Mouse (Mus musculus) hindbrain, embryonic 10.5 days (tissue): ENCODE measurements at regions not wholly inside any gene's neighbourhood (a gene's known extent, or its start where the extent isn't known, plus 50 kb on each side); places are given as distances from the start of the nearest gene placed in this dataset.

Source experiments
- DNase-seq: peaks from one replicate; pipeline ENCODE4 v3.0.0-alpha.2; 2017; ENCODE audit warnings: low spot score
- H3K27ac ChIP-seq: fragments of 300-500 bp; sonication (generic); 2 replicates; pipeline ENCODE4 v1.5.1; 2016; ENCODE audit warnings: mild to moderate bottlenecking, moderate library complexity
- H3K27me3 ChIP-seq: fragments of 300-500 bp; sonication (generic); 2 replicates; pipeline ENCODE4 v1.6.1; 2016; ENCODE audit warnings: mild to moderate bottlenecking; ENCODE audit not compliant: poor library complexity, insufficient read depth, severe bottlenecking
- H3K36me3 ChIP-seq: fragments of 300-500 bp; sonication (generic); 2 replicates; pipeline ENCODE4 v1.6.1; 2016; ENCODE audit warnings: mild to moderate bottlenecking, moderate library complexity
- H3K4me1 ChIP-seq: fragments of 300-500 bp; sonication (generic); replicated peaks from 2 replicates; pipeline ENCODE4 v1.6.1; 2016; ENCODE audit warnings: mild to moderate bottlenecking
- H3K4me3 ChIP-seq: fragments of 300-500 bp; sonication (generic); 2 replicates; pipeline ENCODE4 v1.5.1; 2016; ENCODE audit warnings: mild to moderate bottlenecking, moderate library complexity
- H3K9me3 ChIP-seq: fragments of 300-500 bp; sonication (generic); 2 replicates; pipeline ENCODE4 v1.6.1; 2016; ENCODE audit warnings: mild to moderate bottlenecking, moderate library complexity
- WGBS: fragments of 180-500 bp; shearing (Covaris S2); methylation state at CpG from one replicate; pipeline ENCODE4 v1.1.7; 2016; 5-methylcytosine and 5-hydroxymethylcytosine counted together

DNA sequence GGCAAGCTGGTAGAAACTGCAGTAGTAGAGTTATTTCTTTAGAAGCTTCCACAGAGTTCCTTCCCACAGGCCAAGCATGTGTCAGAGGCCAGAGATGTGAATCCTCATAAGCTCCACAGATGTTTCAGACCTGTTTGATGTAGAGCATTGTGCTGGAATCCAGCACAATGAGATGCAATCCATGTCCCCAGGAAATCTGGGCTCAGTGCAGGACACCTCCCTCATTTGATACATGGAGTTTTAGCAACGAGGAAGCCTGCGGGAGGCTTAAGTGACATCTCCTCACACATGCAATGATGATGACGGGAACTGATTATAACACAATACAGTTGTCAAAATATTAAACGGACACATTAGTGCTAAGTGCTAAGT, 133.7 kb downstream of the Slc30a10 start:
- no peak overlapping the region for H3K27ac ChIP-seq
- H3K27me3 ChIP-seq = no peaks in the 10 kb centered on the region
- no peaks in the 10 kb centered on the region for H3K4me1 ChIP-seq
- H3K4me3 ChIP-seq = no peak overlapping the region
- no peak for DNase-seq
- H3K36me3 ChIP-seq = no peaks in the 10 kb centered on the region
- WGBS = 90% methylated on average over 4 of the region's 4 CpGs
- no peaks in the 10 kb centered on the region for H3K9me3 ChIP-seq

DNA sequence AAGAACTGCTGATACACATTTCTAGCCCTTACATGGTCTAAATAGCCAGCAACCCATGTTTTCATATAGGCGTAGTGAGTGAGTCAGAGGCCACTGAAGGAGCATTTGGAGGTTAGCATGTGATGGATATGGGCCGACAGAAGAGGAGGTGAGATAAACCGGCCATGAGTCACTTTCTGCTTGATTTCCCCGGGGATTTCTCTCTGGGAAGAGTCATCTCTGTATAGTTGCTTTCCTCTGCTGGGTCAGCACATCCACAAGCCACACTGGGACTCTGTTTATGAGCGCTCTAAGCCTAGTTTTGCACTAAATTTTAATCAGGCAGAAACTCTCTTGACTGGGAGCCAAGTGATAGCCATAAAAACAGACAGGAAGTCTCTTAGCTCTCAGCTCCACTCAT, 142.2 kb downstream of the Slc30a10 start:
- Histone ChIP-seq H3K4me3 (no peak overlapping the region), H3K4me1 (no peaks in the 10 kb centered on the region), H3K27ac (no peak overlapping the region), H3K36me3 (no peaks in the 10 kb centered on the region), H3K27me3 (no peaks in the 10 kb centered on the region), H3K9me3 (0 out of 2 replicates have a peak, but pooled peaks cover 6% of the 10 kb centered on the region)
- 85% methylated on average over 5 of the region's 5 CpGs for WGBS
- no peak for DNase-seq

- 89% methylated on average over 7 of the region's 7 CpGs for WGBS
- H3K27me3 ChIP-seq = no peaks in the 10 kb centered on the region
- no peak overlapping the region for H3K27ac ChIP-seq
- H3K9me3 ChIP-seq = 0 out of 2 replicates have a peak, but pooled peaks cover 6% of the 10 kb centered on the region
- no peaks in the 10 kb centered on the region for H3K36me3 ChIP-seq
- no peaks in the 10 kb centered on the region for H3K4me1 ChIP-seq
- no peak overlapping the region for H3K4me3 ChIP-seq
- DNase-seq = no peak
These were observed 143.9 kb downstream of the Slc30a10 start for GRCm38 (mm10) chr1:185598514-185598913.

- Histone ChIP-seq H3K9me3 (0 out of 2 replicates have a peak, but pooled peaks cover 6% of the 10 kb centered on the region), H3K4me1 (no peaks in the 10 kb centered on the region), H3K27me3 (no peaks in the 10 kb centered on the region), H3K36me3 (no peaks in the 10 kb centered on the region), H3K4me3 (no peak overlapping the region), H3K27ac (no peak overlapping the region)
- 90% methylated on average over 1 of the region's 1 CpGs for WGBS
- DNase-seq = no peak
These were observed 146.5 kb downstream of the Slc30a10 start for GRCm38 (mm10) chr1:185601166-185601565.

DNA sequence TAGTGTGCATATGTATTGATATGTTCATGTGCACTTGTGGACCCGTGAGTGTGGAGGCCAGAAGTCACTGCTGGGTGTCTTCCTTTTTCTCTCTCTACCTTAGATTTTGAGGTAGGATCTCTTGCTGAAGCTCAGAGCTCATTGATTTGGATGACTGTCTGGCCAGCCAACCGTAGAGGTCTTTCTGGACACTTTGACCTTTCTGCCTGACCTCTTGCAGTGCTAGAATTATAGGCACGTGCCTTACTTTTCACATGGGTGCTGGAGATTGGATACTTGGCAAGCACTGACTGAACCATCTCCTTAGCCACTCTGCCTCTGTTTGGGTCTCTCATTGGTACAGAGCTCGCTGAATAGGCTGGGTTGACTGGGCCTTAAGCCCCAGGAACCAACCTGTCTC, 151.3 kb downstream of the Slc30a10 start:
- Histone ChIP-seq H3K27me3 (no peaks in the 10 kb centered on the region), H3K4me1 (no peaks in the 10 kb centered on the region), H3K9me3 (no peaks in the 10 kb centered on the region), H3K36me3 (no peaks in the 10 kb centered on the region), H3K27ac (no peak overlapping the region), H3K4me3 (no peak overlapping the region)
- WGBS = 71% methylated on average over 4 of the region's 4 CpGs
- no peak for DNase-seq

GRCm38 (mm10) chr1:185607611-185608010, 153.0 kb downstream of the Slc30a10 start:
- 85% methylated on average over 5 of the region's 5 CpGs for WGBS
- Histone ChIP-seq H3K27ac (no peak overlapping the region), H3K4me1 (no peaks in the 10 kb centered on the region), H3K36me3 (no peaks in the 10 kb centered on the region), H3K27me3 (no peaks in the 10 kb centered on the region), H3K9me3 (no peaks in the 10 kb centered on the region), H3K4me3 (no peak overlapping the region)
- no peak for DNase-seq

DNA sequence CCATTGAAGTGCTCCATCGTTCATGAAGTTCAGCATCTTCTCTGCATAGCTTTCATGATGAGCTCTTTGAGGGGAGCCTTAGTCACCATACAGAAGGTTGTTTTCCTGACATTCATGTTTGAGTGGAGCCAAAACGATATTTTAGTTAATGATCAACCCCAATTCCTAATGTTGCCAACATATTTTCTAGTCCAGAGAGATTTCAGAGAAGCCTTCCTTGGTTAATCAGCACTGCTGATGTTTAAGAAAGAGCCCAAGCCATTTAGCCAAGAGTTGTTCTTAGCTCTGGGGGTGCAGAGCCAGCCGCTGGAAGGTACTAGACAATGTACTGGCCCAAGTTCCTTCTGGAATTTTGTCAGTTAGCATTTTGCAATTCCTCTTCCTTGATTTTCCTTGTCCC, 153.8 kb downstream of the Slc30a10 start:
- WGBS = 96% methylated on average over 3 of the region's 3 CpGs
- no peak for DNase-seq
- Histone ChIP-seq H3K9me3 (no peaks in the 10 kb centered on the region), H3K4me3 (no peak overlapping the region), H3K36me3 (no peaks in the 10 kb centered on the region), H3K27ac (no peak overlapping the region), H3K27me3 (no peaks in the 10 kb centered on the region), H3K4me1 (no peaks in the 10 kb centered on the region)

DNA sequence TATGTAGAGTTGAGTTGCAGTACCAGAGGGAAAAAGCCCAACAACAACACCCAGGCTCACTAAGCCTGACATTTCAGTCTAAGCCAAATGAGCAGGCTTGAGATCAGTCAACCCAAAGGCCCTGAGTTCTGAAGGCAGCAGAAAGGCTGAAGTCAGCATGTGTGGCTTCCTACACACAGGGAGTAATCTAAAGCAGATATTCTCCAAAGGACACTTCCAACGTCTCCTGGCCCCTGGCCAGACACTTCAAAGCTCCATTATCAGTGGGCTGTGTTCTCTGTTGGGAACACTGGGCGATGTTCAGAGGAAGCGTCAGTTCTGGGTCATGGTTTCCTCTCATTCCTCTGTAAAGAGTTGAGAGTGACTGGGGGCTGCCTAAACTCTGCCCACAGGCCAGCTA, 155.9 kb downstream of the Slc30a10 start:
- H3K36me3 ChIP-seq = no peaks in the 10 kb centered on the region
- no peak for DNase-seq
- 71% methylated on average over 3 of the region's 3 CpGs for WGBS
- no peaks in the 10 kb centered on the region for H3K27me3 ChIP-seq
- no peaks in the 10 kb centered on the region for H3K9me3 ChIP-seq
- H3K4me3 ChIP-seq = no peak overlapping the region
- H3K4me1 ChIP-seq = peaks cover 2% of the 10 kb centered on the region
- no peak overlapping the region for H3K27ac ChIP-seq

- no peaks in the 10 kb centered on the region for H3K27me3 ChIP-seq
- 0 out of 2 replicates have a peak overlapping the region, but pooled peaks have one; percentile 4 for H3K4me3 ChIP-seq
- 33% methylated on average over 10 of the region's 10 CpGs for WGBS
- no peak overlapping the region for H3K27ac ChIP-seq
- no peaks in the 10 kb centered on the region for H3K36me3 ChIP-seq
- H3K9me3 ChIP-seq = no peaks in the 10 kb centered on the region
- peak; percentile 11 for DNase-seq
- peaks cover 11% of the 10 kb centered on the region for H3K4me1 ChIP-seq
These were observed 161.3 kb downstream of the Slc30a10 start for GRCm38 (mm10) chr1:185615819-185616429.

DNA sequence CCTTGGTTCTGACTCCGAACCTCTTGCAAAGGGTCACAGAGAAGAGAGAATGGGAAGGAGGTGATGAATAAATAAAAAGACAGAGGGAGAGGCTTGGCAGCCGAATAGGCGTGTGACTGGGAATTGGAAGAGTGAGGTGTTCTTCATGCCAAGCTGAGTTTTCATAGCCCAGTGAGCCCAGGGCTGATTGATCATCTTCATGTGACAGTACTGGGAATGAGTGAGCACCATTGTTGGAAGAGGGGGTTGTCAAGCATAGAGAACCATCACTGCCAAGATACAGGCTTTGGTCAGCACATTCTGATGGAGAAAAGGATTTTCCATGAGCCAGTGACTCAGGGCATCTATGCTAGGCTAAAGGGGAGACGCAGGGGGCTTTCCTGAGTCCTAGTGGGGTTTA, 163.0 kb downstream of the Slc30a10 start:
- no peak overlapping the region for H3K27ac ChIP-seq
- DNase-seq = no peak
- 76% methylated on average over 4 of the region's 4 CpGs for WGBS
- H3K4me1 ChIP-seq = peaks cover 11% of the 10 kb centered on the region
- no peaks in the 10 kb centered on the region for H3K36me3 ChIP-seq
- H3K9me3 ChIP-seq = no peaks in the 10 kb centered on the region
- no peak overlapping the region for H3K4me3 ChIP-seq
- no peaks in the 10 kb centered on the region for H3K27me3 ChIP-seq

DNA sequence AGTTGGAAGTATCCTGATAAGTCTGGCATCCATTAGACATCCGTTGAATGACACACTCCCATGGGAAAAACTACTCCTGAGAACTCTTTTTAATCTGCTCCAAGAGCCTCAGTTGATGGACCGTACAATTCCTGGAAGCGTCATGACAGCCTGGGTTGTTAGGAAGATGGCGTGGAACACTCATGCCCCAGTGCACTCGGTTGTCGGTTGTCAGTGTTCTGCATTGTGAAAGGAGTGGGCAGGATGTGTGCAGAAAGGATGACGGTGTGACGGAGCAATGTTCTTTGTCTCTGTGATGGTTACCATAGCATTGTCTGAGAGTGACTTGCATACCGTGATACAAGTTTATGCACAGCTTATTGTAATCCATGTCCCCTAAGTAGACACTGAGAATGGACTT, 164.4 kb downstream of the Slc30a10 start:
- H3K27me3 ChIP-seq = no peaks in the 10 kb centered on the region
- no peaks in the 10 kb centered on the region for H3K9me3 ChIP-seq
- H3K36me3 ChIP-seq = no peaks in the 10 kb centered on the region
- no peak for DNase-seq
- H3K4me1 ChIP-seq = peaks cover 11% of the 10 kb centered on the region
- H3K4me3 ChIP-seq = no peak overlapping the region
- no peak overlapping the region for H3K27ac ChIP-seq
- 60% methylated on average over 9 of the region's 9 CpGs for WGBS

DNA sequence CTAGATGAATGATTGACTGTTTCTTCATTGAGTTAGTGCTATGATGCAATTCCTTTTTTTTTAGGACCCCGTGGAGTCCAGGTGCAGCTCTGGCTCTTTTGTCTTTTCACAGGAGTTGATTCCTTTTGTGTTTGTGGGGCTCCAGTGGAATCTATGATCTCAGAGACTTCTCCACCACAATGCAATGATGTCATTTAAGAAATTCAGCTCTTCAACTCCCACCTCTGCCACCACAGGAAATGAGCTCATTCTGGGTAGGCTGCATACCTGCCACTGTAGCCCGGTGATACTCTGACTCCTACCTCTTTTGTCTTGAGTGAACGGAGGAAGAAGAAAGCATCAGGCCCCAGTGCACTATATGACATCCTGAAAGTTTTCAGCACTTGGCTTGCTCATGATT, 173.8 kb downstream of the Slc30a10 start:
- no peaks in the 10 kb centered on the region for H3K36me3 ChIP-seq
- DNase-seq = no peak
- whole genome bisulfite sequencing = 78% methylated on average over 3 of the region's 3 CpGs

GRCm38 (mm10) chr1:185629976-185630375, 175.3 kb downstream of the Slc30a10 start:
- Histone ChIP-seq H3K4me1 (no peaks in the 10 kb centered on the region), H3K36me3 (no peaks in the 10 kb centered on the region), H3K9me3 (no peaks in the 10 kb centered on the region), H3K27ac (no peak overlapping the region), H3K4me3 (no peak overlapping the region), H3K27me3 (no peaks in the 10 kb centered on the region)
- no peak for DNase-seq
- 90% methylated on average over 9 of the region's 9 CpGs for WGBS

More for the DNA sequence above, 173.8 kb downstream of the Slc30a10 start:
- H3K27me3 ChIP-seq = no peaks in the 10 kb centered on the region
- no peaks in the 10 kb centered on the region for H3K4me1 ChIP-seq
- H3K27ac ChIP-seq = no peak overlapping the region
- H3K9me3 ChIP-seq = no peaks in the 10 kb centered on the region
- H3K4me3 ChIP-seq = no peak overlapping the region

DNA sequence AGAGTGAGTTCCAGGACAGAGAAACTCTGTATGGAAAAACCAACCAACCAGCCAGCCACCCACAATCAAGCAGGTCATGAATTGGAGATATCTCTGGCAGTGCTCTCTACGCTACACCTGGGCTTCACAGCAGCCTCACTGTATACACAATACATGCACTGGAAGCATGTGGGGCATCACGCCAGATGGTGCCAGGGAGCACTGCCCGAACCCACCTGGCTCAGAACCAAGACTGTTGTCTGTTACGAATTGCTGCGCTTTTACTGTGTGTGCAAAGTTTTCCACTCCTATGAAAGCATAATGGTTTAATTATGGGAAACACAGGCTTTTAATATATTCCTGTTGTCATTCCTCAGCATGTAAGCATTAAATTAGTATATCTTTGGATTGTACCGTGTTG, 184.0 kb downstream of the Slc30a10 start:
- Histone ChIP-seq H3K4me1 (no peaks in the 10 kb centered on the region), H3K9me3 (no peaks in the 10 kb centered on the region), H3K36me3 (no peaks in the 10 kb centered on the region), H3K4me3 (no peak overlapping the region), H3K27ac (no peak overlapping the region), H3K27me3 (no peaks in the 10 kb centered on the region)
- whole genome bisulfite sequencing = 92% methylated on average over 6 of the region's 6 CpGs
- DNase-seq = no peak
